Mouse (Mus musculus) intestine, postnatal 0 days (tissue): ENCODE measurements at regions not wholly inside any gene's neighbourhood (a gene's known extent, or its start where the extent isn't known, plus 50 kb on each side); places are given as distances from the start of the nearest gene placed in this dataset.

ENCODE experiments used
- ATAC-seq: fragments of 200-750 bp; cut with Nextera tagmentation; 2 replicates; pipeline ENCODE4 v1.8.0; 2017; ENCODE audit warnings: mild to moderate bottlenecking, moderate TSS enrichment, moderate library complexity
- H3K27ac ChIP-seq: fragments of 300-500 bp; sonication (generic); 2 replicates; pipeline ENCODE4 v1.5.1; 2014; ENCODE audit warnings: mild to moderate bottlenecking, low read depth, low read length, moderate library complexity
- H3K27me3 ChIP-seq: fragments of 300-500 bp; sonication (generic); replicated peaks from 2 replicates; pipeline ENCODE4 v1.6.1; 2014; ENCODE audit warnings: low read length, mixed read lengths; ENCODE audit not compliant: control insufficient read depth, insufficient read depth
- H3K36me3 ChIP-seq: fragments of 300-500 bp; sonication (generic); 2 replicates; pipeline ENCODE4 v1.6.1; 2014; ENCODE audit warnings: mild to moderate bottlenecking, moderate library complexity; ENCODE audit not compliant: control insufficient read depth, insufficient read depth
- H3K4me1 ChIP-seq: fragments of 300-500 bp; sonication (generic); replicated peaks from 2 replicates; pipeline ENCODE4 v1.6.1; 2014; ENCODE audit warnings: antibody characterized with exemption, low read length, mixed read lengths; ENCODE audit not compliant: control insufficient read depth, insufficient read depth
- H3K4me2 ChIP-seq: fragments of 300-500 bp; sonication (generic); replicated peaks from 2 replicates; pipeline ENCODE4 v1.6.1; 2014; ENCODE audit warnings: low read depth, mild to moderate bottlenecking, moderate library complexity
- H3K4me3 ChIP-seq: fragments of 300-500 bp; sonication (generic); 2 replicates; pipeline ENCODE4 v1.5.1; 2014; ENCODE audit warnings: low read depth, low read length
- H3K9ac ChIP-seq: fragments of 300-500 bp; sonication (generic); 2 replicates; pipeline ENCODE4 v1.6.1; 2014; ENCODE audit warnings: mild to moderate bottlenecking, low read depth, low read length
- H3K9me3 ChIP-seq: fragments of 300-500 bp; sonication (generic); 2 replicates; pipeline ENCODE4 v1.6.1; 2016; ENCODE audit warnings: mixed run types; ENCODE audit not compliant: control insufficient read depth
- CTCF ChIP-seq: sonication (generic); IDR thresholded peaks from 2 replicates; pipeline ENCODE4 v1.5.1; 2016; ENCODE audit warnings: low read depth, mild to moderate bottlenecking, control low read depth, antibody characterized with exemption, moderate library complexity
- WGBS: fragments of 180-500 bp; shearing (Covaris S2); extraction: QIAGEN DNeasy Blood & Tissue Kit; methylation state at CpG from one replicate; pipeline ENCODE4 v1.1.7; 2014; 5-methylcytosine and 5-hydroxymethylcytosine counted together

- Histone ChIP-seq H3K9me3 (no peaks in the 10 kb centered on the region), H3K36me3 (no peaks in the 10 kb centered on the region), H3K27me3 (no peaks in the 10 kb centered on the region), H3K9ac (no peak overlapping the region), H3K27ac (no peak overlapping the region), H3K4me1 (no peaks in the 10 kb centered on the region), H3K4me2 (no peak overlapping the region), H3K4me3 (no peak overlapping the region)
- ATAC-seq, result no peak
- no peak for TF ChIP-seq CTCF
- 48% methylated on average over 1 of the region's 1 CpGs for WGBS
Measured at GRCm38 (mm10) chr1:152273430-152273829, 113.1 kb downstream of the Tsen15 start.

GRCm38 (mm10) chr1:152269936-152270702 lies 116.4 kb downstream of the Tsen15 start:
- H3K4me3 ChIP-seq, result no peak overlapping the region
- no peaks in the 10 kb centered on the region for H3K9me3 ChIP-seq
- H3K9ac ChIP-seq, result no peak overlapping the region
- H3K27ac ChIP-seq, result no peak overlapping the region
- H3K4me1 ChIP-seq, result no peaks in the 10 kb centered on the region
- H3K4me2 ChIP-seq, result no peak overlapping the region
- H3K27me3 ChIP-seq, result no peaks in the 10 kb centered on the region
- 57% methylated on average over 10 of the region's 10 CpGs for WGBS
- TF ChIP-seq CTCF, result no peak
- no peak for ATAC-seq
- H3K36me3 ChIP-seq, result no peaks in the 10 kb centered on the region

GRCm38 (mm10) chr1:152266390-152266789 lies 120.1 kb downstream of the Tsen15 start:
- ATAC-seq, result no peak
- H3K4me3 ChIP-seq, result no peak overlapping the region
- H3K9me3 ChIP-seq, result no peaks in the 10 kb centered on the region
- H3K27me3 ChIP-seq, result no peaks in the 10 kb centered on the region
- H3K36me3 ChIP-seq, result no peaks in the 10 kb centered on the region
- H3K27ac ChIP-seq, result no peak overlapping the region
- H3K9ac ChIP-seq, result no peak overlapping the region
- no peaks in the 10 kb centered on the region for H3K4me1 ChIP-seq
- no peak for TF ChIP-seq CTCF
- H3K4me2 ChIP-seq, result no peak overlapping the region

GRCm38 (mm10) chr1:152264981-152265380 lies 121.5 kb downstream of the Tsen15 start:
- no peaks in the 10 kb centered on the region for H3K27me3 ChIP-seq
- no peaks in the 10 kb centered on the region for H3K36me3 ChIP-seq
- no peaks in the 10 kb centered on the region for H3K9me3 ChIP-seq
- no peak overlapping the region for H3K4me2 ChIP-seq
- H3K27ac ChIP-seq, result no peak overlapping the region
- no peak for TF ChIP-seq CTCF
- no peak for ATAC-seq
- H3K4me3 ChIP-seq, result no peak overlapping the region
- whole genome bisulfite sequencing, result 76% methylated on average over 6 of the region's 6 CpGs
- H3K9ac ChIP-seq, result no peak overlapping the region
- no peaks in the 10 kb centered on the region for H3K4me1 ChIP-seq

- Histone ChIP-seq H3K36me3 (no peaks in the 10 kb centered on the region), H3K27ac (no peak overlapping the region), H3K9ac (no peak overlapping the region), H3K27me3 (no peaks in the 10 kb centered on the region), H3K9me3 (no peaks in the 10 kb centered on the region), H3K4me1 (no peaks in the 10 kb centered on the region), H3K4me2 (no peak overlapping the region), H3K4me3 (no peak overlapping the region)
- ATAC-seq, result no peak
- peak; percentile 48 for TF ChIP-seq CTCF
- 34% methylated on average over 4 of the region's 4 CpGs for WGBS
Measured at GRCm38 (mm10) chr1:152261472-152261871, 125.0 kb downstream of the Tsen15 start.

GRCm38 (mm10) chr1:152260950-152261349 lies 125.5 kb downstream of the Tsen15 start:
- 90% methylated on average over 1 of the region's 1 CpGs for WGBS
- Histone ChIP-seq H3K27ac (no peak overlapping the region), H3K27me3 (no peaks in the 10 kb centered on the region), H3K36me3 (no peaks in the 10 kb centered on the region), H3K4me2 (no peak overlapping the region), H3K4me3 (no peak overlapping the region), H3K9ac (no peak overlapping the region), H3K9me3 (no peaks in the 10 kb centered on the region), H3K4me1 (no peaks in the 10 kb centered on the region)
- ATAC-seq, result no peak
- peak; percentile 32 for TF ChIP-seq CTCF
